ENCODE assay signal across 14 mouse cellular contexts in the genomic region with DNA sequence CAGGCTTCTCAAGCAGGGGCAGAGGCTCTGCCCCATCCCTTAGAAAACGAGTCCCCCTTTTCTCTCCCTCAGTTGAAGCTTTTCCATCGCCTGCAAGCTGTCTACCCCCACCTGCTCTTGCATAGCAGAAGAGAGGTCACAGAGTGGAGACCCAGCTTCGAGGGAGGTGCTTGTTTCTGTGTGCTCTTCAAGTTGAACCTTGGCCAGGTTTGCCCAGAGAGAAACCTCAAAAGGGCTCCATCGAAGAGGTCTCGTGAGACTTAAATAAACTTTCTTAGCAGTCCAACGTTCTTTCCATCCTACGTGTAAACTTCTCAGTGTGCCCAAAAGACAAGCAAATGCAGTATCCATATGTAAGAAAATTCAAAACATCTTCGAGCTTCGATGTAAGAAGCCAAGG. TPM values are rescaled to one million over a fixed set of nuclear protein-coding genes. Genes with fewer than 3 reads are reported as not detected.
DNase-seq lines count a peak whose midpoint lies in the region; ATAC-seq and TF ChIP-seq lines count a peak whose summit lies in the region.
"Had no signal": no experiment of that assay in that cellular context is flagged by ENCODE, and none has a peak within 500 bp of the region (broad histone marks: within the 10 kb centered on the region; RNA-seq: fewer than 3 reads in every experiment).

No protein-coding gene starts in this region.

- no peak for TF ChIP-seq CTCF in lung, postnatal 0 days (IDR thresholded peaks at IDR 0.05)

- H3K4me3 ChIP-seq in heart, embryonic 12.5 days: no peak overlapping the region
- H3K4me3 ChIP-seq in lung, postnatal 0 days (ENCODE audit: low read depth, low read length): no peak overlapping the region
- no peak overlapping the region for H3K4me3 ChIP-seq in hindbrain, embryonic 16.5 days (ENCODE audit: low read length)
- no peak overlapping the region for H3K4me3 ChIP-seq in midbrain, embryonic 14.5 days (replicated peaks; ENCODE audit: low read depth, low read length)

- WGBS in heart, embryonic 12.5 days: 64% methylated on average over 9 of the region's 9 CpGs
- 33% methylated on average over 8 of the region's 9 CpGs for WGBS in lung, postnatal 0 days
- 59% methylated on average over 9 of the region's 9 CpGs for WGBS in hindbrain, embryonic 16.5 days
- WGBS in midbrain, embryonic 14.5 days: 71% methylated on average over 9 of the region's 9 CpGs

- H3K27ac ChIP-seq in heart, embryonic 12.5 days (ENCODE audit: poor library complexity, severe bottlenecking): peak overlapping the region; percentile 87
- H3K27ac ChIP-seq in lung, postnatal 0 days (ENCODE audit: low read length): no peak overlapping the region
- H3K27ac ChIP-seq in hindbrain, embryonic 16.5 days (ENCODE audit: low read depth, low read length): no peak overlapping the region
- peak overlapping the region; percentile 26; the same call in 1 of the 2 replicates for H3K27ac ChIP-seq in midbrain, embryonic 14.5 days (replicated peaks; ENCODE audit: low read depth, low read length)

- no peaks in the 10 kb centered on the region for H3K9me3 ChIP-seq in heart, embryonic 12.5 days (replicated peaks)
- no peaks in the 10 kb centered on the region for H3K9me3 ChIP-seq in lung, postnatal 0 days (ENCODE audit: low read length)
- H3K9me3 ChIP-seq in hindbrain, embryonic 16.5 days (ENCODE audit: control insufficient read depth, low read length): peaks cover 2% of the 10 kb centered on the region; the same call in 1 of the 2 replicates
- H3K9me3 ChIP-seq in midbrain, embryonic 14.5 days (ENCODE audit: control insufficient read depth, low read length): no peaks in the 10 kb centered on the region

- H3K27me3 ChIP-seq in heart, embryonic 12.5 days (replicated peaks): no peaks in the 10 kb centered on the region
- no peaks in the 10 kb centered on the region for H3K27me3 ChIP-seq in lung, postnatal 0 days (replicated peaks; ENCODE audit: insufficient read depth, low read length)
- no peaks in the 10 kb centered on the region for H3K27me3 ChIP-seq in hindbrain, embryonic 16.5 days (replicated peaks; ENCODE audit: control insufficient read depth, insufficient read depth, low read length)
- H3K27me3 ChIP-seq in midbrain, embryonic 14.5 days (ENCODE audit: control insufficient read depth, insufficient read depth, low read length): no peaks in the 10 kb centered on the region

- intact Hi-C loops in heart, postnatal 10 days (cut with DNase I): no loop called here

- no peak for ATAC-seq in heart, embryonic 12.5 days (ENCODE audit: insufficient number of reproducible peaks, low FRiP score)
- peak; percentile 39; the same call in 1 of the 2 replicates for ATAC-seq in lung, postnatal 0 days
- peak; percentile 2; the same call in 1 of the 2 replicates for ATAC-seq in hindbrain, embryonic 16.5 days
- no peak for ATAC-seq in midbrain, embryonic 14.5 days (ENCODE audit: low FRiP score, low TSS enrichment)

- no peaks in the 10 kb centered on the region for H3K36me3 ChIP-seq in heart, embryonic 12.5 days
- H3K36me3 ChIP-seq in lung, postnatal 0 days (ENCODE audit: insufficient read depth, low read length): no peaks in the 10 kb centered on the region
- no peaks in the 10 kb centered on the region for H3K36me3 ChIP-seq in hindbrain, embryonic 16.5 days (ENCODE audit: control insufficient read depth, insufficient read depth, low read length)
- H3K36me3 ChIP-seq in midbrain, embryonic 14.5 days (ENCODE audit: control insufficient read depth, insufficient read depth, low read length): no peaks in the 10 kb centered on the region

- no peak for DNase-seq in heart, postnatal 10 days
- no peak for DNase-seq in lung, postnatal 0 days (ENCODE audit: low spot score)
- DNase-seq in lung, postnatal 4 days: no peak
- DNase-seq in midbrain, embryonic 14.5 days: no peak
- DNase-seq in left cerebral cortex, adult 9 months (ENCODE audit: low spot score in 2 of 2): no peak
- no peak for DNase-seq in MN1 (ENCODE audit: low spot score)
- DNase-seq: adrenal gland, postnatal 14 days; cerebellum, adult 18-20 months had no signal

- peaks cover 24% of the 10 kb centered on the region for H3K4me1 ChIP-seq in heart, embryonic 12.5 days (replicated peaks)
- H3K4me1 ChIP-seq in lung, postnatal 0 days (ENCODE audit: insufficient read depth, low read depth, low read length): peaks cover 4% of the 10 kb centered on the region; the same call in 1 of the 2 replicates
- H3K4me1 ChIP-seq in hindbrain, embryonic 16.5 days (ENCODE audit: control insufficient read depth, insufficient read depth, low read depth, low read length): peaks cover 10% of the 10 kb centered on the region
- H3K4me1 ChIP-seq in midbrain, embryonic 14.5 days (ENCODE audit: control insufficient read depth, insufficient read depth, low read length): peaks cover 21% of the 10 kb centered on the region

- H3K9ac ChIP-seq in heart, embryonic 12.5 days: 0 out of 2 replicates have a peak overlapping the region, but pooled peaks have one; percentile 4
- no peak overlapping the region for H3K9ac ChIP-seq in lung, postnatal 0 days (replicated peaks; ENCODE audit: low read depth)
- H3K9ac ChIP-seq in hindbrain, embryonic 16.5 days (ENCODE audit: low read depth, low read length): no peak overlapping the region
- H3K9ac ChIP-seq in midbrain, embryonic 14.5 days (replicated peaks; ENCODE audit: low read length): no peak overlapping the region

- H3K4me2 ChIP-seq in heart, embryonic 12.5 days: peak overlapping the region; percentile 32; the same call in 1 of the 2 replicates
- H3K4me2 ChIP-seq in lung, postnatal 0 days (replicated peaks; ENCODE audit: low read depth, low read length): no peak overlapping the region
- H3K4me2 ChIP-seq in hindbrain, embryonic 16.5 days (ENCODE audit: low read length): no peak overlapping the region
- H3K4me2 ChIP-seq in midbrain, embryonic 14.5 days (ENCODE audit: low read length): no peak overlapping the region

- TF ChIP-seq EP300 in lung, postnatal 0 days (IDR thresholded peaks at IDR 0.05): no peak

RNA-seq across cellular contexts. Expression of a gene that starts 16.9 kb away (rescaled TPM):
- polyA plus RNA-seq in heart, embryonic 12.5 days (2016; fragmentation: Nextera tagmentation; extraction: Ambion mirVana): 11.1 and 12.7 TPM in 2 replicates
- total RNA-seq in heart, postnatal 10 days (2021): 10 to 100 TPM; 66.8 to 68.2 TPM
- 12.9 and 13.4 TPM in 2 replicates for polyA plus RNA-seq in lung, postnatal 0 days (2015; fragmentation: Nextera tagmentation; extraction: Ambion mirVana)
- polyA plus RNA-seq in hindbrain, embryonic 16.5 days (2015; fragmentation: Nextera tagmentation; extraction: Ambion mirVana): 22.1 and 24.4 TPM in 2 replicates
- polyA plus RNA-seq in midbrain, embryonic 14.5 days (2014; fragmentation: Nextera tagmentation; extraction: Ambion mirVana): 15.2 and 19.9 TPM in 2 replicates

RNA-seq across cellular contexts. Expression of a gene that starts 37.8 kb away (rescaled TPM):
- not detected in 2 replicates for polyA plus RNA-seq in heart, embryonic 12.5 days (2016; fragmentation: Nextera tagmentation; extraction: Ambion mirVana)
- not detected for total RNA-seq in heart, postnatal 10 days (2021)
- polyA plus RNA-seq in lung, postnatal 0 days (2015; fragmentation: Nextera tagmentation; extraction: Ambion mirVana): not detected in 2 replicates
- 0.06 and 0.09 TPM in 2 replicates for polyA plus RNA-seq in hindbrain, embryonic 16.5 days (2015; fragmentation: Nextera tagmentation; extraction: Ambion mirVana)
- polyA plus RNA-seq in midbrain, embryonic 14.5 days (2014; fragmentation: Nextera tagmentation; extraction: Ambion mirVana): not detected in 2 replicates
- total RNA-seq: adrenal gland, postnatal 14 days; layer of hippocampus, adult 18-20 months; megakaryocyte progenitor cell, adult 5-6 weeks had no signal
- polyA plus RNA-seq: heart, embryonic 16.5 days; limb, embryonic 11.5 days had no signal

RNA-seq across cellular contexts. Expression of a gene that starts 43.0 kb away (rescaled TPM):
- polyA plus RNA-seq in heart, embryonic 12.5 days (2016; fragmentation: Nextera tagmentation; extraction: Ambion mirVana): 29.3 and 32.5 TPM in 2 replicates
- 10 to 100 TPM; 45.6 to 62.8 TPM for total RNA-seq in heart, postnatal 10 days (2021)
- polyA plus RNA-seq in lung, postnatal 0 days (2015; fragmentation: Nextera tagmentation; extraction: Ambion mirVana): 44.1 and 50.7 TPM in 2 replicates
- 43.9 and 44.0 TPM in 2 replicates for polyA plus RNA-seq in hindbrain, embryonic 16.5 days (2015; fragmentation: Nextera tagmentation; extraction: Ambion mirVana)
- 33.4 and 42.5 TPM in 2 replicates for polyA plus RNA-seq in midbrain, embryonic 14.5 days (2014; fragmentation: Nextera tagmentation; extraction: Ambion mirVana)

Comparison
In these comparisons a context has a peak if more than half of its experiments do, and no peak if none do; other contexts are left out.
1. ATAC-seq: peak in lung, postnatal 0 days (single experiment) and hindbrain, embryonic 16.5 days (single experiment); none in heart, embryonic 12.5 days (single experiment) and midbrain, embryonic 14.5 days (single experiment).
2. H3K27ac ChIP-seq: peak in heart, embryonic 12.5 days (single experiment) and midbrain, embryonic 14.5 days (single experiment); none in lung, postnatal 0 days (single experiment) and hindbrain, embryonic 16.5 days (single experiment).